Mouse (Mus musculus) midbrain, embryonic 16.5 days (tissue): Measurements from ENCODE around the gene Trrap. TPM values are rescaled to one million over a fixed set of nuclear protein-coding genes. Genes with fewer than 3 reads are reported as not detected.

Experiments used
- ATAC-seq: fragments of 200-750 bp; cut with Nextera tagmentation; 2 replicates; pipeline ENCODE4 v1.8.0; 2017; ENCODE audit warnings: moderate TSS enrichment
- H3K27ac ChIP-seq: fragments of 300-500 bp; sonication (generic); 2 replicates; pipeline ENCODE4 v1.5.1; 2014; ENCODE audit warnings: mild to moderate bottlenecking, low read length, mixed read lengths
- H3K27me3 ChIP-seq: fragments of 300-500 bp; sonication (generic); 2 replicates; pipeline ENCODE4 v1.6.1; 2014; ENCODE audit warnings: low read depth, low read length, mixed read lengths; ENCODE audit not compliant: control insufficient read depth, insufficient read depth
- H3K36me3 ChIP-seq: fragments of 300-500 bp; sonication (generic); 2 replicates; pipeline ENCODE4 v1.6.1; 2014; ENCODE audit warnings: mild to moderate bottlenecking, low read length, moderate library complexity, mixed read lengths; ENCODE audit not compliant: control insufficient read depth, insufficient read depth
- H3K4me1 ChIP-seq: fragments of 300-500 bp; sonication (generic); 2 replicates; pipeline ENCODE4 v1.6.1; 2014; ENCODE audit warnings: mild to moderate bottlenecking, low read length, mixed read lengths; ENCODE audit not compliant: control insufficient read depth, insufficient read depth
- H3K4me2 ChIP-seq: fragments of 300-500 bp; sonication (generic); 2 replicates; pipeline ENCODE4 v1.6.1; 2014; ENCODE audit warnings: mild to moderate bottlenecking, low read length, mixed read lengths
- H3K4me3 ChIP-seq: fragments of 300-500 bp; sonication (generic); 2 replicates; pipeline ENCODE4 v1.5.1; 2014; ENCODE audit warnings: low read depth, mild to moderate bottlenecking, low read length, moderate library complexity, mixed read lengths
- H3K9ac ChIP-seq: fragments of 300-500 bp; sonication (generic); 2 replicates; pipeline ENCODE4 v1.6.1; 2014; ENCODE audit warnings: low read depth, low read length, mixed read lengths
- H3K9me3 ChIP-seq: fragments of 300-500 bp; sonication (generic); replicated peaks from 2 replicates; pipeline ENCODE4 v1.6.1; 2014; ENCODE audit warnings: mild to moderate bottlenecking, low read length, mixed read lengths; ENCODE audit not compliant: control insufficient read depth, poor library complexity, severe bottlenecking
- WGBS: fragments of 180-500 bp; shearing (Covaris S2); extraction: QIAGEN DNeasy Blood & Tissue Kit; methylation state at CpG from one replicate; pipeline ENCODE4 v1.1.7; 2014; 5-methylcytosine and 5-hydroxymethylcytosine counted together
- microRNA-seq: library from miRNA; unstranded; fragments of <30 nt; microRNA quantifications from one replicate; pipeline ENCODE4, GENCODE M21; 2017
- polyA plus RNA-seq: library from polyadenylated mRNA; unstranded; fragments of >200 nt; fragmentation: Nextera tagmentation; extraction: Ambion mirVana; gene quantifications from 2 replicates; pipeline ENCODE4 v1.2.1, GENCODE M21; 2015

The Trrap gene
- polyA plus RNA-seq, 1 experiment from 2014 or later, result 71.4 TPM

DNA sequence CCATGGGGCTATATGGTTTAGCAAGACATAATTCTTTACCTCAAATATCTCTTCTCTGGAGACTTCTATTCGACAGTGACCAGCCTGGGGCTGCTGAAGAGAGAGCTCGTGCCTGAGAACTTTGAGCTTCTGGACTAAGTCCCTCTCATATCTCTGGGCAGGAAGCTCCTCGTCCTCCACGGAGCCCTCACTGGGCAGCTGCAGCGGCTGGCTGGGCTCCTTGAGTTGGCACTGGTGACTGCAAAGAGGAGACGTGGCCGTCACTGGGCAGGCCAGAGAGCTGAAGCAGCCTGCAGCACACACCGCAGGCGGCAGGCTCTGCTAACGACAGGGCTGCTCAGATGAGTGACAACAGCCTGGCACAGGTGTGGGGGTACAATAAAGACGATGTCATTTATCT, 123.7 kb downstream of the Trrap start:
- Histone ChIP-seq H3K36me3 (peaks cover 65% of the 10 kb centered on the region), H3K9ac (no peak overlapping the region), H3K9me3 (no peaks in the 10 kb centered on the region), H3K4me1 (no peaks in the 10 kb centered on the region), H3K4me3 (no peak overlapping the region), H3K27ac (no peak overlapping the region), H3K4me2 (no peak overlapping the region), H3K27me3 (no peaks in the 10 kb centered on the region)
- no peak for ATAC-seq
- 89% methylated on average over 11 of the region's 11 CpGs for WGBS

DNA sequence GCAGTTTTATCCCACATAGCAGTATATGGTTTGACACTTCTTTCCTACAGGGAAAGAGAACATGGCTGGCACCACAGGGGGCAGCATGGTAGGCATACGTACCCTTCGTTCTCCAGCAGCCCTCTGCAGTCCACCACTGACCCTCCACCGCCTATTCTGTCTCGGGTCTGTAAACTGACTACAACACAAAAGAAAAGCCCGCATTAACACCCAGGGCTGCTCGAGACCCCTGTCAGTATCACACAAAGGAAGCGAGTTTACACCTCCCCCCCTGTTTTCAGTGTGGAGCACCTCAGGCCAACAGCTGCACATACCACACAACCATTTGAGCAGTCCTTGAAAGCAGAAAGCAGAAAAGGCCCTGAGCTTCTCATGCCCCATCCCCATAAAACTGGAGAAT, 130.3 kb downstream of the Trrap start:
- Histone ChIP-seq H3K4me3 (no peak overlapping the region), H3K9me3 (no peaks in the 10 kb centered on the region), H3K9ac (no peak overlapping the region), H3K4me2 (no peak overlapping the region), H3K4me1 (no peaks in the 10 kb centered on the region), H3K36me3 (peaks cover 34% of the 10 kb centered on the region), H3K27me3 (no peaks in the 10 kb centered on the region), H3K27ac (no peak overlapping the region)
- WGBS, result 15% methylated on average over 7 of the region's 7 CpGs
- no peak for ATAC-seq

DNA sequence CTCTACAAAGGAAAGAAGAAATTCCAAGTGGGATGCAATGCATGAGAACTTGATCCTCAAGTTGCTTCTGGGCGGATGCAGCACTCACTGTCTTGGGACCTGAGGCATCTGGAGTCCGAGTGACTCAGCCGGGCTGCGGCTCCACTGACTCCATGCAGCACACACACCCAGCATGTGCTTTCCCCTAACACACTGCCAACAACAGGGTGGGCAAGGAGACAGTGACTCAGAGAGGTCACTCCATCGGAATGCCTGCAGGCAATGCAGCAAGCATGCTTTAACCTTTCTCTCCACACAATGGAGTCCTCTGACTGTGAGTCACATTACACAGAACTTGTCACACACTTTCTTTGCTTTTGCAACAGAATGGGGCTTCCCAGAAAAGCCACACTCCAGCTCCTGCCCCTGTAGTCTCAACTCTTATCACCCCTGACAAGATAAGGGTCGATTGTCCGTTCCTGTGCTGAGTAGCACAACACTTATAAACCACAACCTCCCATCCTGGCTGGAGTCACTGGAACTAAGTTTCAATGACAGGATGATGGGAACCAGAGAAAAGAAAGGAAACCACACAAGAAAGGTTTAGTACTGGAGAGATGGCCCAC, 131.0 kb downstream of the Trrap start:
- 40% methylated on average over 7 of the region's 7 CpGs for WGBS
- Histone ChIP-seq H3K4me2 (no peak overlapping the region), H3K27ac (no peak overlapping the region), H3K9me3 (no peaks in the 10 kb centered on the region), H3K27me3 (no peaks in the 10 kb centered on the region), H3K36me3 (peaks cover 28% of the 10 kb centered on the region), H3K9ac (no peak overlapping the region), H3K4me1 (no peaks in the 10 kb centered on the region), H3K4me3 (no peak overlapping the region)
- no peak for ATAC-seq

DNA sequence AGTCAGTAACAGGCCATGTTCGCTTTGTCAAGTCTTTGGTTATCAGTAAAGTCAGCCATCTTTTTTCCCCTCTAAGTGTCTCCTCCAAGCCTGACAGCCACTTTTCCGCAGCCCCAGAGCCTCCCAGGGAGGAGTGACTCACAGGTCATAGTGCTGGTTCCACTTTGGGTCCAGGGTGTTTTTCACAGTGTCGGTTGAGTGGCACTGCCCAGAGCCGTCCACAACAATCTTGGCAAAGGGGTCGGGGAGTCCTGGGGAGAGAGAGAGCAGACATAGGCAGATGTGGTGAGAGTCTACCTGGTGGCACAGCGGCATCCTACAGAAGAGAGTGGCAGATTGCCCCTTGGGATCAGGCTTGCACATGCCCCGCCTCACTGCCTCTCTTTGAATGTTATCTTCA, 133.5 kb downstream of the Trrap start:
- no peak for ATAC-seq
- WGBS, result 78% methylated on average over 7 of the region's 7 CpGs
- no peak overlapping the region for H3K27ac ChIP-seq
- H3K4me2 ChIP-seq, result no peak overlapping the region
- H3K9me3 ChIP-seq, result no peaks in the 10 kb centered on the region
- H3K4me3 ChIP-seq, result no peak overlapping the region
- no peaks in the 10 kb centered on the region for H3K27me3 ChIP-seq
- peaks cover 15% of the 10 kb centered on the region for H3K36me3 ChIP-seq
- no peak overlapping the region for H3K9ac ChIP-seq
- H3K4me1 ChIP-seq, result no peaks in the 10 kb centered on the region

DNA sequence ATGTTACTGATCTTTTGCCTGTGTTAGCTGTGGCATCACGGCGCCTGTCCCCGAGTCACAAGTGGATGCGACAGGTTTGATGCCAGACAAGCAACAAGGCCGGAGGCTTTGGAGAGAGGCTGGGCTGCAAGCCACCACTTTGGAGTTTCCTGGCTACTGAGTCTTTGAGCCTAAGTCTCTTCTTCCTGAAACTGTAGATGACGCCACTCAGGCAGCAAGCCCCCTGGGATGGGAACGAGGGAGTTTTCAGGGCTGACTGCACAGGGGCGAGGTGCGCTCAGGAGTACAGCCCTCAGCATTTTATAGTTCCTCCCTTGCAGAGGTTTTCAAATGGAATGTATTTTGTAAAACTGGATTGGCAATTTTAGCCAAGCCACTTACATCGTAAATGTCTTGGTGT, 134.3 kb downstream of the Trrap start:
- ATAC-seq, result no peak
- H3K9ac ChIP-seq, result no peak overlapping the region
- H3K27ac ChIP-seq, result no peak overlapping the region
- no peaks in the 10 kb centered on the region for H3K9me3 ChIP-seq
- no peak overlapping the region for H3K4me2 ChIP-seq
- 65% methylated on average over 10 of the region's 10 CpGs for WGBS
- no peaks in the 10 kb centered on the region for H3K4me1 ChIP-seq
- peaks cover 12% of the 10 kb centered on the region for H3K36me3 ChIP-seq
- H3K27me3 ChIP-seq, result no peaks in the 10 kb centered on the region
- H3K4me3 ChIP-seq, result no peak overlapping the region

DNA sequence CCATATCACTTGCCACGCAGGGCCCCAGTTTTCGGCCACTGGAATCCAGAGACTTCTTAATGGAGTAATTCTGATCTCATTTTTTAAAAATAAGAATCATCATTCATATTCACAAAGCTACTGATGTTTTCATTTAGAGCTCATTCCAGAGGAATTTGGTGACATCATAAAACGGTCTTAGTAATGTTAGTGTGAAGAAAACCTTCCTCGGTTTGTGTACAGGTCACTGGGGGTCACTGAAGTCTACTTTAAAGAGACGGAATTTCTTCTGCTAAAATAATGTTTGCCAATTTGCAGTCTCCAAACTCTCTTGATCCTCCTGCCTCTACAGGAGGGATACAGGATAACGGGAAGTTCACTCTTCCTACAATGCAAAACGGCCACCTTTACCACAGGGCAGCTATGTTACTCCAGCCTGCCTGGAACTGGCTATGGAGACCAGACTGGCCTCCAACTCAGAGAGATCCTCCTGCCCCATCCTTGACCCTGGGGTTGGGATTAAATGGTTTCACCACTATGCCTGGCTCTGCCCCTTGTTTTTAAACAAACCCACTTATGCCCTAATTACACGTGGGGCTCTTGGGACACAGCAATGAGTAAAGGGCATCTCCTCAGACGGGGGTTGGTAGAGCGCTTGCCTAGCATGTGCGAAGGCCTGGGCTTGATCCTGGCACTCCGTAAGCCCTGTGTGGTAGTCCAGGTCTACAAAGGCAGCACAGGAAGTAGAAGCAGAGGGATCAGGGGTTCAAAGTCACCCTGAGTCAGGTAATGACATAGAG, 137.0 kb downstream of the Trrap start:
- H3K36me3 ChIP-seq, result peaks cover 7% of the 10 kb centered on the region
- no peak overlapping the region for H3K4me2 ChIP-seq
- WGBS, result 85% methylated on average over 12 of the region's 12 CpGs
- H3K27me3 ChIP-seq, result no peaks in the 10 kb centered on the region
- no peak for ATAC-seq
- H3K9ac ChIP-seq, result no peak overlapping the region
- no peak overlapping the region for H3K27ac ChIP-seq
- no peaks in the 10 kb centered on the region for H3K4me1 ChIP-seq
- H3K4me3 ChIP-seq, result no peak overlapping the region
- no peaks in the 10 kb centered on the region for H3K9me3 ChIP-seq

DNA sequence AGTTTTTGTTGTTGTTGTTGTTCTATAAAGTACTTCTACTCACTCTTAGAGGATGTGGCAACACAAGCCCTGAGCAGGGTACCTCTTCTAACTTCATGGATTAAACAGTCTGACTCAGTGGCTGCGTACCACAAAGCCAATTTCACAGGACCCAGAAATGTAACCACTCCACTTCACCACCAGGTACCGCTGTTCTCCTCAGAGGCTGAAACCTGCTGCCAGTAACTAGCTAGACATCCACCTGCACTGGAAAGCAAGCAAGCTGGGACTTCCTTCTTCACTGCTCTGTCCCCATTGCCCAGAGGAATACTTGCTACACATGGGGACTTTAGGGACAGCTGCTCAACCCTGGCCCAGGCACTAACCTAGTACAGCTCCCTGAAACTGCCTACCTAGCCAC, 140.1 kb downstream of the Trrap start:
- no peak for ATAC-seq
- Histone ChIP-seq H3K4me1 (no peaks in the 10 kb centered on the region; the same call in 1 of the 2 replicates), H3K27me3 (no peaks in the 10 kb centered on the region), H3K4me2 (no peak overlapping the region), H3K27ac (no peak overlapping the region), H3K36me3 (no peaks in the 10 kb centered on the region), H3K9me3 (no peaks in the 10 kb centered on the region), H3K4me3 (no peak overlapping the region), H3K9ac (no peak overlapping the region)
- WGBS, result 57% methylated on average over 2 of the region's 2 CpGs

Small RNA genes lying within 50 kb of the gene (microRNA-seq; reads per million reads assigned to microRNA genes)
- not detected for gene Mir7039

Other genes starting within 250 kb of the Trrap start
- gene Nptx2, start 221.8 kb upstream of the Trrap start, polyA plus RNA-seq, result 6.8 TPM in 2 replicates
- gene Tmem130, start 5.9 kb upstream of the Trrap start, polyA plus RNA-seq, result 534 and 580 TPM in 2 replicates
- 32.3 and 34.1 TPM in 2 replicates for gene Smurf1, start 198.1 kb downstream of the Trrap start, polyA plus RNA-seq